In genomic region chr12:50190892-50191539, GRCm38 (mm10) we compare ENCODE assay signal across 18 mouse cellular contexts.
DNase-seq lines count a peak whose midpoint lies in the region; ATAC-seq and TF ChIP-seq lines count a peak whose summit lies in the region.
"Had no signal": no experiment of that assay in that cellular context is flagged by ENCODE, and none has a peak within 500 bp of the region (broad histone marks: within the 10 kb centered on the region; RNA-seq: fewer than 3 reads in every experiment).

No protein-coding gene starts in this region.

- no peak for DNase-seq in left cerebral cortex, adult 2 months (ENCODE audit: extremely low spot score in 1 of 2, low spot score in 2 of 2)
- DNase-seq in left cerebral cortex, postnatal 4 days, result no peak
- DNase-seq in brain, embryonic 14.5 days (ENCODE audit: low read depth), result peak; percentile 78
- DNase-seq in spleen, postnatal 10 days (ENCODE audit: low spot score in 2 of 2), result no peak
- DNase-seq in heart, adult 8-10 months (ENCODE audit: low spot score), result no peak
- DNase-seq: adrenal gland, postnatal 36 days; B cell, adult 2 months; cerebellum, adult 8-10 months; heart, adult 11 months; kidney, adult 8-10 months; kidney, postnatal 25 days; lung, adult 2 months; lung, postnatal 4 days; thymus, postnatal 4 days had no signal

- H3K9me3 ChIP-seq in forebrain, embryonic 13.5 days (replicated peaks), result no peaks in the 10 kb centered on the region
- H3K9me3 ChIP-seq in neural tube, embryonic 13.5 days, result no peaks in the 10 kb centered on the region
- H3K9me3 ChIP-seq: heart, embryonic 13.5 days had no signal

- H3K4me3 ChIP-seq in left cerebral cortex, adult 2 months, result no peak overlapping the region
- H3K4me3 ChIP-seq in forebrain, embryonic 13.5 days, result no peak overlapping the region
- H3K4me3 ChIP-seq in neural tube, embryonic 13.5 days, result no peak overlapping the region
- H3K4me3 ChIP-seq: heart, embryonic 13.5 days had no signal

- intact Hi-C loops in left cerebral cortex, adult 2 months (cut with DNase I), result loop anchor here (5.0 kb wide), 3 partner anchors 239 to 814 kb away; no protein-coding TSS in a partner anchor
- intact Hi-C loops in left cerebral cortex, postnatal 4 days (cut with DNase I), result loop anchor here (5.0 to 10.0 kb wide), 5 partner anchors 79 to 809 kb away; partner anchors contain the start of gene Foxg1

- H3K27me3 ChIP-seq in forebrain, embryonic 13.5 days, result no peaks in the 10 kb centered on the region
- no peaks in the 10 kb centered on the region for H3K27me3 ChIP-seq in neural tube, embryonic 13.5 days
- H3K27me3 ChIP-seq: heart, embryonic 13.5 days had no signal

- TF ChIP-seq POLR2A in brain, embryonic 14.5 days (IDR thresholded peaks at IDR 0.05; ENCODE audit: borderline replicate concordance, extremely low read depth, insufficient read depth, insufficient read length, poor library complexity, severe bottlenecking), result no peak

- H3K36me3 ChIP-seq in forebrain, embryonic 13.5 days (ENCODE audit: poor library complexity, severe bottlenecking), result no peaks in the 10 kb centered on the region
- H3K36me3 ChIP-seq in neural tube, embryonic 13.5 days, result no peaks in the 10 kb centered on the region
- H3K36me3 ChIP-seq: heart, embryonic 13.5 days had no signal

- peak overlapping the region; percentile 26; the same call in 1 of the 2 replicates for H3K27ac ChIP-seq in left cerebral cortex, adult 2 months
- peak overlapping the region; percentile 91 for H3K27ac ChIP-seq in forebrain, embryonic 13.5 days
- no peak overlapping the region for H3K27ac ChIP-seq in neural tube, embryonic 13.5 days (replicated peaks)
- H3K27ac ChIP-seq: heart, embryonic 13.5 days had no signal

- H3K9ac ChIP-seq in forebrain, embryonic 13.5 days, result no peak overlapping the region
- H3K9ac ChIP-seq in neural tube, embryonic 13.5 days, result no peak overlapping the region
- H3K9ac ChIP-seq: heart, embryonic 13.5 days had no signal

- H3K4me1 ChIP-seq in forebrain, embryonic 13.5 days, result peaks cover 48% of the 10 kb centered on the region
- peaks cover 15% of the 10 kb centered on the region for H3K4me1 ChIP-seq in neural tube, embryonic 13.5 days (replicated peaks)
- H3K4me1 ChIP-seq: heart, embryonic 13.5 days had no signal

- TF ChIP-seq CTCF in left cerebral cortex, adult 2 months (IDR thresholded peaks at IDR 0.05), result no peak
- no peak for TF ChIP-seq CTCF in brain, embryonic 14.5 days (IDR thresholded peaks at IDR 0.05; ENCODE audit: borderline replicate concordance, extremely low read depth, insufficient read depth, insufficient read length)

- peak; percentile 66 for ATAC-seq in forebrain, embryonic 13.5 days
- peak; percentile 75; the same call in 1 of the 2 replicates for ATAC-seq in neural tube, embryonic 13.5 days (ENCODE audit: low read depth)

- no peak overlapping the region for H3K4me2 ChIP-seq in forebrain, embryonic 13.5 days
- H3K4me2 ChIP-seq in neural tube, embryonic 13.5 days, result no peak overlapping the region
- H3K4me2 ChIP-seq: heart, embryonic 13.5 days; liver, embryonic 11.5 days had no signal
